Mouse (Mus musculus) frontal cortex, adult 2 months (tissue): ENCODE results near the gene Lpcat4. TPM values are rescaled to one million over a fixed set of nuclear protein-coding genes. Genes with fewer than 3 reads are reported as not detected.

Experiments used
- DNase-seq, 2 experiments: peaks; one replicate each; pipeline ENCODE4 v3.0.0; 2022; ENCODE audit warnings: low spot score in 1 of 2; ENCODE audit errors: extremely low spot score in 1 of 2
- polyA plus RNA-seq: library from polyadenylated mRNA; depleted of rRNA; stranded (reverse); fragments of >200 nt; gene quantifications from 2 replicates; pipeline ENCODE4 v1.2.3, GENCODE M21; 2012; rRNA removed

The Lpcat4 gene
- polyA plus RNA-seq, 1 experiment = 245 TPM

DNA sequence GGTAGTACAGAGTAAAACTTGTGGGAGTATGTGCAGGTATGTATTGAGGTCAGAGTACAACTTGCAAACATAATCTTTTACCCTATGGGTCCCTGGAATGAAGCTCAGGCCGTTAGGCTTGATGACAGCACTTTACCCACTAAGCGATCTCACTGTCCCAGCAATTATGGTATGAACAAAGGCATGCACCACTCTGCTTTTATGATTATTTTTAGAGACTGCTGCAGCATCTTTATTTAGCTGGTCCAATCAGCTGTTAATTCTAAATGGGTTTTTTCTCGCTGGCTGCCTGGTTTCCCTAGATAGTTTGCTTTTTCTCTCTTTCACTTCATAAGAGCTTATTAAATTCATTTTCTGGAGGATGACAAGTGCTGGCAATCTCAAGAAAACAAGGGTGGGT is 56.9 kb downstream of the Lpcat4 start:
- peak; percentile 34 to 50 for DNase-seq

Other genes starting within 250 kb of the Lpcat4 start
- not detected in 2 replicates for gene Olfr1309, start 249.2 kb upstream of the Lpcat4 start, polyA plus RNA-seq
- not detected in 2 replicates for gene Olfr1310, start 226.8 kb upstream of the Lpcat4 start, polyA plus RNA-seq
- gene Olfr1311, start 215.1 kb upstream of the Lpcat4 start, polyA plus RNA-seq = not detected in 2 replicates
- not detected in 2 replicates for gene Olfr1312, start 189.2 kb upstream of the Lpcat4 start, polyA plus RNA-seq
- not detected in 2 replicates for gene Olfr1313, start 161.6 kb upstream of the Lpcat4 start, polyA plus RNA-seq
- 0.06 TPM in 1 of 2 replicates, not detected in the other for gene Olfr1314, start 142.7 kb upstream of the Lpcat4 start, polyA plus RNA-seq
- not detected in 2 replicates for gene Olfr1315-ps1, start 124.0 kb upstream of the Lpcat4 start, polyA plus RNA-seq
- gene Olfr1316, start 104.5 kb upstream of the Lpcat4 start, polyA plus RNA-seq = 0.04 TPM in 1 of 2 replicates, not detected in the other
- not detected in 2 replicates for gene Olfr1317, start 99.1 kb upstream of the Lpcat4 start, polyA plus RNA-seq
- gene Olfr1318, start 85.3 kb upstream of the Lpcat4 start, polyA plus RNA-seq = not detected in 2 replicates
- 0.06 TPM in 1 of 2 replicates, not detected in the other for gene Nutm1, start 19.8 kb downstream of the Lpcat4 start, polyA plus RNA-seq
- 79.1 and 85.5 TPM in 2 replicates for gene Nop10, start 22.5 kb downstream of the Lpcat4 start, polyA plus RNA-seq
- 106 and 115 TPM in 2 replicates for gene Slc12a6, start 26.4 kb downstream of the Lpcat4 start, polyA plus RNA-seq
- 0.18 TPM in 1 of 2 replicates, not detected in the other for gene Gm21985, start 26.8 kb downstream of the Lpcat4 start, polyA plus RNA-seq
- 202 and 210 TPM in 2 replicates for gene Emc4, start 128.6 kb downstream of the Lpcat4 start, polyA plus RNA-seq
- gene Katnbl1, start 139.7 kb downstream of the Lpcat4 start, polyA plus RNA-seq = 11.4 and 14.5 TPM in 2 replicates
- 29.4 and 32.1 TPM in 2 replicates for gene Emc7, start 215.5 kb downstream of the Lpcat4 start, polyA plus RNA-seq
- 0.06 and 0.12 TPM in 2 replicates for gene Chrm5, start 241.3 kb downstream of the Lpcat4 start, polyA plus RNA-seq